Mouse (Mus musculus) left cerebral cortex, adult 18-20 months (tissue): ENCODE data around the gene Zbtb5. TPM values are rescaled to one million over a fixed set of nuclear protein-coding genes. Genes with fewer than 3 reads are reported as not detected.
A peak's percentile ranks its signal among the peaks of the same experiment; 100 is the strongest.
"Not testable (repeated sequence)": the region's sequence is repeated elsewhere in the genome, so short reads cannot be mapped to it uniquely, and the experiment has no call there.

Experiments
- DNase-seq, 2 experiments: peaks; one replicate each; pipeline ENCODE4 v3.0.0; 2021 to 2022; ENCODE audit warnings: low spot score in 2 of 2, mixed read lengths in 1 of 2
- total RNA-seq, 2 experiments: library from RNA; stranded (reverse); gene quantifications; 2 replicates each; pipeline ENCODE4 v1.2.3; 2021

Gene Zbtb5
- total RNA-seq, 2 experiments from 2014 or later: 8.4 to 8.7 TPM

- DNase-seq: peak; percentile 92 to 94
Measured at GRCm38 (mm10) chr4:44973450-44973849, 38.8 kb downstream of the Zbtb5 start.

DNA sequence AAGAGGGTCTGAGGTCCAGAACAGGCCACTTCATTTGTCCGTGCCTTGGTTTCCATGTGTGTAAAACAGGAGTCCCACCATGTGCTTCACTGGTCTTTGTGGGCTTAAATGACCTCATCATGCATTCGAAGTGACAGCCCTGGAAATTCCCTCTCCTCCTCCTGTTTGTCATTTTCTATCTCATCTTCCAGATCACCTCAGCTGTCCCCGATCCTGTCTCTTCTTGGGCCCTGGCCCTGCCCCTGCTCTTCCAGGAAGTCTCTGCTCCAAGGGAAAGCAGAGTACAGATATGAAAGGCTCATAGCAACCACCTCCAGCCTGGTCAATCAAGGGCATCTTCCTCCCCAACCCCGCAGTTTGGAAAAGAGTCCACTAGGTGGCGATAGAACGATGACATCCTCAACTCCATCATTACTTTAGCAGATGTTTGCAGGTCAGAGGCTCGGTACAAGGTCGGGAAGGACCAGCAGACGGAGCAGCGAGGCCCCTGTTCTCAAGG, 41.6 kb downstream of the Zbtb5 start:
- peak in 1 of 2 experiments; percentile 45 for DNase-seq

- DNase-seq: no peak
Measured at GRCm38 (mm10) chr4:44970056-44970455, 42.2 kb downstream of the Zbtb5 start.

DNA sequence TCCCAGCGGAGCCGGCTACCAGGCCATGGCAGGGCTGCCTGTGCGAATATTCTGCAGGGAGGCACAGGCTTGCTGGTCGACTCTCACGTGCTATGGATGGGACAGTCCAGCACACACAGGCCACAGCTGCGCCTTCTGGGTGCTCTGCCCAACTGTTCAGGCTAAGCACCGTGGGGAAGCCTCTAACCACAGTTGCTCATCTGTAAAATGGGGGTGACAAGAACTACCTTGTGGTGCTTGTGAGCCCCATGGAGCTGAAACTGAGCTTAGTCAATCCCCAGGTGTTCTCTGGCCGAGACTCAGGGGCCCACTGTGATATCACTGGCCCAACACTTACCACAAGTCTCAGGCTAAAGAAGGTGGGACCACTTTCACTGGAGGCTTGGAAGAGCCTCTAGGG, 44.8 kb downstream of the Zbtb5 start:
- DNase-seq: no peak

- no peak for DNase-seq
Measured at GRCm38 (mm10) chr4:44965736-44966135, 46.5 kb downstream of the Zbtb5 start.

- no peak for DNase-seq
Measured at GRCm38 (mm10) chr4:44965175-44965574, 47.0 kb downstream of the Zbtb5 start.

- DNase-seq: no peak
Measured at GRCm38 (mm10) chr4:44963156-44963555, 49.1 kb downstream of the Zbtb5 start.

- DNase-seq: no peak
Measured at GRCm38 (mm10) chr4:44959220-44959619, 53.0 kb downstream of the Zbtb5 start.

- DNase-seq: no peak
Measured at GRCm38 (mm10) chr4:44958776-44959175, 53.4 kb downstream of the Zbtb5 start.

GRCm38 (mm10) chr4:44953041-44953440, 59.2 kb downstream of the Zbtb5 start:
- no peak for DNase-seq

GRCm38 (mm10) chr4:44948314-44948713, 63.9 kb downstream of the Zbtb5 start:
- no peak for DNase-seq

DNA sequence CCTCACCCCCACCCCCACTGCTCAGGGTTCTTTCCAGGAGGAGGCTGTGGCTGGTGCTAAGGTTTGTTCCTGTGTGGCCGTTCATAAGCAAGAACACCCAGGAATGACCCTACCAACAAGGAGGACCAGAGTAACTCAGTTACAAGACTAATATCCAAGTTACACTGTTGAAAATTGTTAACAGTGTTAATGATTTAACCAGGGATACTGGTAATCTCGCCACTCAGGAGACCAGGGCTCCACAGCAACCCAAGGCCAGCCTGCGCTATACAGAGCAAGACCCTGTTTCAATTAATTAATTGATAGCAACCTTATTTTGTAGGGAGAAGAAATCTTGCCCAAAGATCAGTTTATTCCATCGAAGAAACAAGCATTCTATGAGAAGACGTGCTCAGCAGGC, 64.7 kb downstream of the Zbtb5 start:
- DNase-seq: no peak

GRCm38 (mm10) chr4:44946126-44946525, 66.1 kb downstream of the Zbtb5 start:
- not testable (repeated sequence) for DNase-seq

- DNase-seq: no peak
Measured at GRCm38 (mm10) chr4:44944426-44945075, 67.7 kb downstream of the Zbtb5 start.

DNA sequence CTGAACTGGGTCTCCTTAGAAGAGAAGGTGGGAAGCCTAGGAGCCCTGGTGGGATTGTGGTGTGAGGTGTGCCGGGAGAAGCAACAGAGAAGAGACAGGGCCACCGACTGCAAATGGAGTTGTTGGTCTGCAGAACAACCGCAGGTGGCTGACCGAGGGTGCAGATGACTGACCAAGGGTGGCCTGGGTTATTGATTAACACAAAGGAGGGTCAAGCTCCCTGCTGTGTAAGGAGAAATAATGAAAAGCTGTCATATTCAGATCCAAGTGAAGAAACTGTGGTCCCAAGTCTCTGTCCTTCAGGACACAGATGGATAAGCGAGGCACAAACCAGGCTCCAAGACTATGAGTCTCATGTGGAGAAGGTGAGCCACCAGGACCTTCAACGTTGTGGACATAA, 68.7 kb downstream of the Zbtb5 start:
- DNase-seq: no peak

GRCm38 (mm10) chr4:44942237-44942636, 70.0 kb downstream of the Zbtb5 start:
- DNase-seq: no peak

Other genes with a start within 250 kb of the Zbtb5 start
- gene Grhpr, start 31.0 kb downstream of the Zbtb5 start, total RNA-seq: 10 to 100 TPM; 31.6 to 32.0 TPM
- gene Polr1e, start 6.2 kb upstream of the Zbtb5 start, total RNA-seq: 1 to 10 TPM; 8.8 to 9.3 TPM
- gene Fbxo10, start 72.2 kb upstream of the Zbtb5 start, total RNA-seq: 10 to 100 TPM; 31.4 to 32.4 TPM
- 10 to 100 TPM; 68.7 to 79.6 TPM for gene Tomm5, start 95.7 kb upstream of the Zbtb5 start, total RNA-seq
- 10 to 100 TPM in 1 of 2 experiments, 1 to 10 TPM in 1; 9.2 to 11.9 TPM for gene Frmpd1, start 172.5 kb upstream of the Zbtb5 start, total RNA-seq